8 mouse cellular contexts compared by ENCODE assay signal in the genomic region with DNA sequence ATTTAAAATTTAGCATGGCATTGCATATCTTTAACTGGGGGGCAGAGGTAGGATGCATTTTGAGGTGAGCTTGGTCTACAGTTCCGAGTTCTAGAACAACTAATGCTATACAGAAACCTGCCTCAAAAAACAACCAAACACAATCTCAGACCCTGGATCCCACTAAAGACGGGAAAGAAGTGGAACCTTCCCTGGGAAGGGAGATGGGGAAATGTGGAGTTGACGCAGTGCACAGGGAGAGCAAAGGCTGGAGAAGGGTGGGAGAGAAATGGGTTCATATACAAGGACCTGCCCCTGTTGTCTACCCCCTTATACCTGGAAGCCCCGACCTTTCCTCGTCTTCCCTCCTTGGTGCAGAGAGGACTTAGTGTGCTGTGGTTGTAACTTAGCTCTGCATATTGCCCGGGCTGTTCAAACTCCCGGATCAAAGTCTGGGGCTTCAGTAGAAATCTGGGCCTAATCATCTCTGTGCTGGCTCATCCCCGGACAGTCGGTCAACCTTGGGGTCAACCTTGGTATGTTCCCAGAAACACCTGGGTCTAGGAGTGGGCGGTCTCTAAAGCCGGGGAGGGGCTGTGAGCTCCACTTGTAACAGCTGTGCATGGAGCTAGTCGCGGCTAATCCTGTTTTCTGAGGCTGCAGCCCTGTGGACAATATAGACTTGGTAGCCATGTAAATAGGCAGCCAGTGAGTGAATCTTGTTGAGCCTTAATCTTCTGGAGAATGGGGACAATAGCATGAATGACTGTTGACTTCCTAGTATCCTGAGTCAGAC. TPM values are rescaled to one million over a fixed set of nuclear protein-coding genes. Genes with fewer than 3 reads are reported as not detected.
DNase-seq lines count a peak whose midpoint lies in the region; ATAC-seq and TF ChIP-seq lines count a peak whose summit lies in the region.

No protein-coding gene starts in this region.

- peak overlapping the region; percentile 13 for H3K4me3 ChIP-seq in lung, embryonic 14.5 days (ENCODE audit: low read depth, low read length)
- H3K4me3 ChIP-seq in lung, adult 2 months (replicated peaks; ENCODE audit: extremely low read depth, low read depth, low read length), result no peak overlapping the region
- H3K4me3 ChIP-seq in intestine, embryonic 14.5 days (ENCODE audit: low read depth, low read length), result no peak overlapping the region
- no peak overlapping the region for H3K4me3 ChIP-seq in liver, postnatal 0 days (ENCODE audit: low read depth, low read length)

- 5% methylated on average over 13 of the region's 13 CpGs for WGBS in lung, embryonic 14.5 days
- WGBS in lung, adult 2 months, result 27% methylated on average over 13 of the region's 13 CpGs
- WGBS in intestine, embryonic 14.5 days, result 3% methylated on average over 13 of the region's 13 CpGs
- 17% methylated on average over 13 of the region's 13 CpGs for WGBS in liver, postnatal 0 days (ENCODE audit: insufficient replicate concordance)

- H3K9ac ChIP-seq in lung, embryonic 14.5 days, result peak overlapping the region; percentile 34; the same call in 1 of the 2 replicates
- no peak overlapping the region for H3K9ac ChIP-seq in intestine, embryonic 14.5 days (ENCODE audit: low read length)
- 0 out of 2 replicates have a peak overlapping the region, but pooled peaks have one; percentile 11 for H3K9ac ChIP-seq in liver, postnatal 0 days (replicated peaks)

- TF ChIP-seq POLR2A in lung, adult 2 months (IDR thresholded peaks at IDR 0.05; ENCODE audit: borderline replicate concordance, extremely low read depth, low read depth, low read length), result no peak

- H3K36me3 ChIP-seq in lung, embryonic 14.5 days (ENCODE audit: insufficient read depth), result peaks cover 40% of the 10 kb centered on the region
- peaks cover 24% of the 10 kb centered on the region for H3K36me3 ChIP-seq in intestine, embryonic 14.5 days (ENCODE audit: control insufficient read depth, insufficient read depth, low read length)
- peaks cover 15% of the 10 kb centered on the region for H3K36me3 ChIP-seq in liver, postnatal 0 days (replicated peaks; ENCODE audit: insufficient read depth, low read length)

- no peaks in the 10 kb centered on the region; the same call in 1 of the 2 replicates for H3K4me1 ChIP-seq in lung, embryonic 14.5 days (ENCODE audit: insufficient read depth)
- H3K4me1 ChIP-seq in lung, adult 2 months (ENCODE audit: control insufficient read depth, insufficient read depth, low read length), result peaks cover 8% of the 10 kb centered on the region
- H3K4me1 ChIP-seq in intestine, embryonic 14.5 days (replicated peaks; ENCODE audit: control insufficient read depth, insufficient read depth, low read length), result peaks cover 24% of the 10 kb centered on the region
- H3K4me1 ChIP-seq in liver, postnatal 0 days (ENCODE audit: insufficient read depth), result peaks cover 17% of the 10 kb centered on the region

- H3K4me2 ChIP-seq in lung, embryonic 14.5 days, result peak overlapping the region; percentile 30
- peak overlapping the region; percentile 5; the same call in 1 of the 2 replicates for H3K4me2 ChIP-seq in intestine, embryonic 14.5 days (ENCODE audit: low read length)
- H3K4me2 ChIP-seq in liver, postnatal 0 days (ENCODE audit: low read depth, low read length), result peak overlapping the region; percentile 47

- H3K27me3 ChIP-seq in lung, embryonic 14.5 days (ENCODE audit: insufficient read depth, low read length), result no peaks in the 10 kb centered on the region
- no peaks in the 10 kb centered on the region for H3K27me3 ChIP-seq in intestine, embryonic 14.5 days (replicated peaks; ENCODE audit: control insufficient read depth, insufficient read depth, low read length)
- no peaks in the 10 kb centered on the region for H3K27me3 ChIP-seq in liver, postnatal 0 days (ENCODE audit: insufficient read depth, low read length)

- H3K9me3 ChIP-seq in lung, embryonic 14.5 days (ENCODE audit: low read depth, low read length), result no peaks in the 10 kb centered on the region
- no peaks in the 10 kb centered on the region for H3K9me3 ChIP-seq in intestine, embryonic 14.5 days (ENCODE audit: control insufficient read depth, low read length)
- no peaks in the 10 kb centered on the region for H3K9me3 ChIP-seq in liver, postnatal 0 days (ENCODE audit: low read length)

- H3K27ac ChIP-seq in lung, embryonic 14.5 days (ENCODE audit: low read depth), result peak overlapping the region; percentile 64
- peak overlapping the region; percentile 34 for H3K27ac ChIP-seq in intestine, embryonic 14.5 days (ENCODE audit: low read depth)
- peak overlapping the region; percentile 52; the same call in 1 of the 2 replicates for H3K27ac ChIP-seq in liver, postnatal 0 days (ENCODE audit: low read depth)

- TF ChIP-seq CTCF in lung, embryonic 14.5 days (IDR thresholded peaks at IDR 0.05; ENCODE audit: low read depth), result no peak
- no peak for TF ChIP-seq CTCF in lung, adult 2 months (IDR thresholded peaks at IDR 0.05; ENCODE audit: insufficient read depth, low read length)
- TF ChIP-seq CTCF in liver, postnatal 0 days (IDR thresholded peaks at IDR 0.05; ENCODE audit: low read depth), result no peak

- no peak for TF ChIP-seq EP300 in liver, postnatal 0 days (IDR thresholded peaks at IDR 0.05; ENCODE audit: low read depth)

- ATAC-seq in lung, embryonic 14.5 days (ENCODE audit: insufficient read depth), result peak; percentile 44
- ATAC-seq in intestine, embryonic 14.5 days (replicated peaks; ENCODE audit: low FRiP score, low TSS enrichment, low read depth), result peak; percentile 17
- peak; percentile 0; the same call in 1 of the 2 replicates for ATAC-seq in liver, postnatal 0 days
- no peak for ATAC-seq in cerebellum, adult (ENCODE audit: insufficient number of reproducible peaks, low FRiP score, low TSS enrichment)

- peak; percentile 65 for DNase-seq in lung, embryonic 14.5 days
- DNase-seq in lung, adult 2 months, result no peak
- peak; percentile 85 for DNase-seq in embryo, embryonic 9.5 days (ENCODE audit: extremely low spot score)
- peak; percentile 84 for DNase-seq in intestine, embryonic 14.5 days (ENCODE audit: low spot score)
- peak; percentile 42 for DNase-seq in liver, postnatal 0 days
- DNase-seq in frontal cortex, postnatal 36 days (ENCODE audit: low spot score in 2 of 2), result no peak
- DNase-seq in frontal cortex, postnatal 25 days (ENCODE audit: low spot score in 2 of 2), result no peak

RNA-seq across cellular contexts. Expression of a gene that starts 5.2 kb away (rescaled TPM):
- 3,453 and 3,547 TPM in 2 replicates for polyA plus RNA-seq in lung, embryonic 14.5 days (2014; fragmentation: Nextera tagmentation; extraction: Ambion mirVana)
- 751 and 980 TPM in 2 replicates for polyA plus RNA-seq in lung, adult 2 months (2012; rRNA removed)
- polyA plus RNA-seq in intestine, embryonic 14.5 days (2014; fragmentation: Nextera tagmentation; extraction: Ambion mirVana), result 2,795 and 2,826 TPM in 2 replicates
- polyA plus RNA-seq in liver, postnatal 0 days (2015; fragmentation: Nextera tagmentation; extraction: Ambion mirVana), result 750 and 799 TPM in 2 replicates

RNA-seq across cellular contexts. Expression of a gene that starts 50.7 kb away (rescaled TPM):
- polyA plus RNA-seq in lung, embryonic 14.5 days (2014; fragmentation: Nextera tagmentation; extraction: Ambion mirVana), result 57.6 and 58.5 TPM in 2 replicates
- polyA plus RNA-seq in lung, adult 2 months (2012; rRNA removed), result 15.8 and 20.8 TPM in 2 replicates
- polyA plus RNA-seq in intestine, embryonic 14.5 days (2014; fragmentation: Nextera tagmentation; extraction: Ambion mirVana), result 45.7 and 46.0 TPM in 2 replicates
- 25.2 and 29.6 TPM in 2 replicates for polyA plus RNA-seq in liver, postnatal 0 days (2015; fragmentation: Nextera tagmentation; extraction: Ambion mirVana)

RNA-seq across cellular contexts. Expression of a gene that starts 51.0 kb away (rescaled TPM):
- polyA plus RNA-seq in lung, embryonic 14.5 days (2014; fragmentation: Nextera tagmentation; extraction: Ambion mirVana), result 37.6 and 38.0 TPM in 2 replicates
- polyA plus RNA-seq in lung, adult 2 months (2012; rRNA removed), result 23.2 and 30.2 TPM in 2 replicates
- 36.9 and 43.0 TPM in 2 replicates for polyA plus RNA-seq in intestine, embryonic 14.5 days (2014; fragmentation: Nextera tagmentation; extraction: Ambion mirVana)
- 8.5 and 9.8 TPM in 2 replicates for polyA plus RNA-seq in liver, postnatal 0 days (2015; fragmentation: Nextera tagmentation; extraction: Ambion mirVana)

Comparison
In these comparisons a context has a peak if more than half of its experiments do, and no peak if none do; other contexts are left out.
1. DNase-seq: peak in lung, embryonic 14.5 days (single experiment), embryo, embryonic 9.5 days (single experiment), intestine, embryonic 14.5 days (single experiment) and liver, postnatal 0 days (single experiment); none in lung, adult 2 months (single experiment), frontal cortex, postnatal 36 days (0 of 2) and frontal cortex, postnatal 25 days (0 of 2).
2. Peak in every context shown above with its lines, with median percentiles within 50 percentile points of each other: H3K27ac ChIP-seq and H3K4me2 ChIP-seq.